Mouse (Mus musculus) lung, adult 10 weeks (tissue): ENCODE data around the gene Rad9b. TPM values are rescaled to one million over a fixed set of nuclear protein-coding genes. Genes with fewer than 3 reads are reported as not detected.

Source experiments
- polyA plus RNA-seq: library from polyadenylated mRNA; stranded (reverse); fragments of 350-450 nt; fragmentation: Illumina TruSeq; extraction: RNeasy Lipid Tissue Mini Kit (QIAGEN cat#74804); gene quantifications from one replicate; pipeline ENCODE4 v1.2.3, GENCODE M21; 2014; ENCODE audit warnings: low read depth, low replicate concordance; ENCODE audit not compliant: insufficient read depth

The Rad9b gene
- 1.3 TPM for polyA plus RNA-seq

GRCm38 (mm10) chr5:122353807-122354491 lies at the start of gene Rad9b, which contains the start of gene Vps29:
Gene Rad9b, minus strand, starts transcription at chr5:122354233.
Gene Vps29, plus strand, starts transcription at chr5:122354369.

GRCm38 (mm10) chr5:122391786-122392180 lies 37.8 kb upstream of the Rad9b start, which contains the start of gene Arpc3:
Gene Arpc3, plus strand, starts transcription at chr5:122391878.

GRCm38 (mm10) chr5:122372192-122372769 lies 18.2 kb upstream of the Rad9b start, which contains the start of gene Fam216a:
Gene Fam216a, minus strand, starts transcription at chr5:122372364.

GRCm38 (mm10) chr5:122371591-122372191 lies 17.7 kb upstream of the Rad9b start, which contains the start of gene Gpn3:
Gene Gpn3, plus strand, starts transcription at chr5:122371876.

GRCm38 (mm10) chr5:122284183-122285028 lies 69.6 kb downstream of the Rad9b start, which contains the start of gene Pptc7:
Gene Pptc7, plus strand, starts transcription at chr5:122284365.

Other genes starting within 250 kb of the Rad9b start
- gene Ccdc63, start 213.4 kb downstream of the Rad9b start, polyA plus RNA-seq = 0.51 TPM
- gene Ppp1cc, start 196.0 kb downstream of the Rad9b start, polyA plus RNA-seq = 120 TPM
- 16.2 TPM for gene Hvcn1, start 147.4 kb downstream of the Rad9b start, polyA plus RNA-seq
- gene Tctn1, start 89.8 kb downstream of the Rad9b start, polyA plus RNA-seq = 4.1 TPM
- 12.7 TPM for gene Pptc7, start 69.9 kb downstream of the Rad9b start, polyA plus RNA-seq
- gene Vps29, start 136 bp upstream of the Rad9b start, polyA plus RNA-seq = 92.0 TPM
- gene Gpn3, start 17.6 kb upstream of the Rad9b start, polyA plus RNA-seq = 21.9 TPM
- 22.4 TPM for gene Fam216a, start 18.1 kb upstream of the Rad9b start, polyA plus RNA-seq
- 325 TPM for gene Arpc3, start 37.6 kb upstream of the Rad9b start, polyA plus RNA-seq
- gene Anapc7, start 67.5 kb upstream of the Rad9b start, polyA plus RNA-seq = 17.9 TPM
- 104 TPM for gene Atp2a2, start 148.0 kb upstream of the Rad9b start, polyA plus RNA-seq